In genomic region chr6:73576708-73577107, GRCm38 (mm10) we compare ENCODE assay signal across 24 mouse cellular contexts.
A peak's percentile ranks its signal among the peaks of the same experiment; 100 is the strongest.
DNase-seq lines count a peak whose midpoint lies in the region; ATAC-seq lines count a peak whose summit lies in the region.
"Had no signal": no experiment of that assay in that cellular context is flagged by ENCODE, and none has a peak within 500 bp of the region (broad histone marks: within the 10 kb centered on the region; RNA-seq: fewer than 3 reads in every experiment).

No protein-coding gene starts in this region.

- ATAC-seq in frontal cortex, adult (ENCODE audit: low TSS enrichment): peak; percentile 90
- no peak for ATAC-seq in erythroid progenitor cell, adult 5-6 weeks (replicated peaks; ENCODE audit: low FRiP score, poor library complexity, severe bottlenecking)
- ATAC-seq: activated CD4-positive, CD25-positive, alpha-beta regulatory T cell, adult 4 months; CD4-positive, CD25-positive, alpha-beta regulatory T cell, adult 4 months; forebrain, embryonic 13.5 days; forebrain, embryonic 15.5 days; Patski had no signal

- DNase-seq in frontal cortex, postnatal 14 days (ENCODE audit: low spot score in 2 of 2): no peak
- peak; percentile 15 to 53 for DNase-seq in layer of hippocampus, adult 18-20 months (ENCODE audit: low spot score in 2 of 2)
- no peak for DNase-seq in layer of hippocampus, adult 9-10 months (ENCODE audit: low spot score)
- peak; percentile 9 to 21 for DNase-seq in layer of hippocampus, adult 8-10 months (ENCODE audit: low spot score in 2 of 2)
- no peak for DNase-seq in layer of hippocampus, postnatal 25 days (ENCODE audit: extremely low spot score in 1 of 2, low spot score in 1 of 2)
- DNase-seq in telencephalon, adult 2 months (ENCODE audit: low read depth, low spot score): peak; percentile 28
- DNase-seq: adrenal gland, adult 8-10 months; adrenal gland, postnatal 14 days; adrenal gland, postnatal 36 days; B cell, adult 2 months; cerebellum, adult 11 months; cerebellum, adult 18-20 months; cerebellum, adult 8-10 months; cerebellum, adult 9-11 months; cerebellum, postnatal 14 days; cerebellum, postnatal 36 days; embryo, embryonic 11 days had no signal

Comparison
In these comparisons a context has a peak if more than half of its experiments do, and no peak if none do; other contexts are left out.
1. DNase-seq: peak in layer of hippocampus, adult 18-20 months (2 of 2), layer of hippocampus, adult 8-10 months (2 of 2) and telencephalon, adult 2 months (single experiment); none in frontal cortex, postnatal 14 days (0 of 2), layer of hippocampus, adult 9-10 months (single experiment) and layer of hippocampus, postnatal 25 days (0 of 2).